Mouse (Mus musculus) brain, adult 2 months (tissue): Measurements from ENCODE around the gene Cdh22.

Experiments used
- DNase-seq: peaks from one replicate; pipeline ENCODE4 v3.0.0; 2011; ENCODE audit warnings: low read depth, low spot score

The Cdh22 gene

DNA sequence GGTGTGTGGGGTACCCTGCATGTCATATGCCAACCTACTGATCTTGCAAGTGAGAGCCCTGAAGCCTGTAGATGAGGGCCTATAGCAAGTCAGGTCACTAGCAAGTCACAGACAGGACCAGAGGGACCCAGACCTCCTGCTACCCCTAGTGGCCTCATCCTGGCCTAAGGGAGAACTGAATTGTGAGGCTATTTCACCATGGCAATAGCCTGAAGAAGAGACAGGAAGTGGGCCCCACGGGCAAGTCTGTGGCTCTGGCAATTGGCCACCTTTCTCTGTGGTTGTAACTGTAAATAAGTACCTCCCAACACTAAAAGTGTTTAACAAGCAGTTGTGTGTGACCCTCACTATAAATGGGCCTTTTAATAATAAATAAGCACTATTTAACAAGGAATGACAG is 16.2 kb upstream of the Cdh22 start:
- no peak for DNase-seq

- DNase-seq: no peak
Measured at GRCm38 (mm10) chr2:165248967-165249366, 14.3 kb upstream of the Cdh22 start.

DNA sequence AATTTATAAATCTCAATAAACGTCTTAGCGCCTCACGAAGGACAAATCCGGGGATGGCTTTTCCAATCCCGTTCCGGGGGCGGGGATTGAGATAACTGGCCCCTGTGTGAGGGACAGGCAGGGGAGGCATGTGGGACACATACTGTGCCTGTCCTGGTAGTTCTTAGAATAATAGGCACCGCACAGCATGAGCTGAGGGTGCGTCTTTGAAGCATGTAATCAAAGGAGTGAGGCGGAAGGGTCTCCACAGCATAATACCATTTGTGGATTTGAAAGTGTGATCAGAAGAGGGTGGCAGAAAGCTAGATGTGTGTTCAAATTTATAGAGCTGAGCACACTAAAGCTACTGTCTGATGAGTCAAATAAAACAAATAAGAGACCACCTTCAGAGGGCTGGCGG is 11.7 kb upstream of the Cdh22 start:
- DNase-seq: no peak

- peak; percentile 84 for DNase-seq
Measured at GRCm38 (mm10) chr2:165243122-165243720, 8.6 kb upstream of the Cdh22 start.

- DNase-seq: peak; percentile 72
Measured at GRCm38 (mm10) chr2:165242575-165242974, 7.9 kb upstream of the Cdh22 start.

DNA sequence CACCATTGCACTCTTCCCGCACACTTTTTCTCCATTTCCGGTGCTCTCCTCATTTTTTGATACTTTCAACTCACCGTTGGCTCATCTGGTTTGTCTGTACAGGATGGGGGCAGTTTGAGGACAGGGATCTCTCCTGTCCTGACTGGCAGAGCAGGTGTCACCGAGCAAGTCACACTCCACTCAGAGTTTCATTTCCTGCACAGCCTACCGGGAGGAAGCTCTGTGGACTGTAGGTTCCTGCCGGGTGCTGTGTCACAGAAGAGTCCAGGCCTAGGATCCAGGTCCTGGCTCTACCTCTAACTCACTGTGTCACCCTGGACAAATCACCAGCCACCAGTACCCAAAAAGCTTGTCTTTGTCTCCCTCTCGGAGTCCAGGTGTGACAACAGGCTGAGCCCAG is 7.1 kb upstream of the Cdh22 start:
- DNase-seq: no peak

GRCm38 (mm10) chr2:165240371-165240770 is 5.7 kb upstream of the Cdh22 start:
- peak; percentile 62 for DNase-seq

GRCm38 (mm10) chr2:165239533-165240144 is 5.0 kb upstream of the Cdh22 start:
- DNase-seq: peak; percentile 53

DNA sequence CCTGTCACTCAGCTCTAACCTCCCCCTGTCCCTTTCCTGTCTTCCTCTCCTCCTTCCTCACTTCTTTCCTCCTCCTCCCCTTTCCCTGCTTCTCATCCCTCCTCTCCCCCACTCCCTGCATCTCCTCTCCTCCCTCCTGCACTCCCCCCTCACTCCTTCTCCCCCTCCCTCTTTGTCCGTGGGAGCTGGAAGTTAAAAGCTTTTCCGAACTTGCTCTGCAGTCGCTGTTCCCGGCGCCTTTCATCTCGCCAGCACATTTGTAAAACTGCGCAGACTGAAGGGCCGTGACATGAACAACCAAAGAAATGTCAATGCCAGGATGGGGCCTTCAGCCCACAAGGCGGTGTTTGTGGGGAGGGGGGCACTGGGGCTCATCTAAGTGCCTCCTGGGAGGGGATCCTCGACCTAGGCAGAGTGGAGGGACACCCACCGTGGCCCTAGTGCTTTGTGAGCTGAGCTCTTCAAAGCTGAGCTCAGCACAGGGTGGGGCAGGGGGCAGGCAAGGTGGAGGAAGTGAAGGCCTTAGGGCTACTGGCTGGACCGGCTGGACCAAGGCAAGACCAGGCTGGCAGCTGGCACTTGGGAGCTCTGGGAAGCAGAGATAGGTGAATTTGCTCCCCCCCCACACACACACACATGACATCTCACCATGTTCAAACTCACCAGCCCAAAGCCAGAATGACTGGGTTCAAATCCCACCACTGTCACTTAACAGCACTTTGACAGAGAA is 3.9 kb upstream of the Cdh22 start:
- DNase-seq: peak; percentile 52

- DNase-seq: no peak
Measured at GRCm38 (mm10) chr2:165234291-165234612, 401 bp downstream of the Cdh22 start.

- peak; percentile 74 for DNase-seq
Measured at GRCm38 (mm10) chr2:165233491-165234290, 962 bp downstream of the Cdh22 start.

GRCm38 (mm10) chr2:165229050-165229449 is 5.6 kb downstream of the Cdh22 start:
- no peak for DNase-seq

GRCm38 (mm10) chr2:165223837-165224236 is 10.8 kb downstream of the Cdh22 start:
- peak; percentile 78 for DNase-seq

- DNase-seq: peak; percentile 48
Measured at GRCm38 (mm10) chr2:165221952-165222351, 12.7 kb downstream of the Cdh22 start.

DNA sequence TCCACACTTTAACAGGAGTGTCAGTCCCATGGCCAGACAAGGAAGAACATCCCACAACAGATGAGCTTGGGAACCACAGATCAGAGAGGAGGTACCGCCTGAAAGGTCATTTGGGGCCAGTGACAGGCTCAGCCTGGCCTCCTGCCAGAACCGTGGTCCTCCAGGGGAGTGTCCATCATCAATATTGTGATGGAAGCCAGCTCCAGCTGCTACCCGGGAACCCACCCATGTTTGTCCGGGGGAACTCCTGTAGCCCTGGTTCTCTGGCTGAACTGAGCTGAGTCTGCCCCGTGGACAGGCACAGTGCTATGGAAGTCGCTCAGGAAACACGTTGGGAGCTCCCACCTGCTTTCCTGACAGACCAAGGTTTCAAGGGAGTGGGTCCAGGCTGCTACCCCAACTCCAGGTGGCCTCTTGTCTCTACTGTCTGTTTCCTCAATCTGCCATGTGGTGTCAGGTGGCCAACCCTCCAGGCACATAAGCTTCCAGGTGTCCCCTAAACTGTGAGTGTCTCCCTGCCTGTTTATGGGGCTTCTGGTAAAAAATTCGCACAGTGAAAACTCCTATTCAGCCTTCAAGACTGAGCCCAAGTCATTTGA is 14.2 kb downstream of the Cdh22 start:
- peak; percentile 53 for DNase-seq

GRCm38 (mm10) chr2:165218954-165219353 is 15.7 kb downstream of the Cdh22 start:
- DNase-seq: peak; percentile 60

GRCm38 (mm10) chr2:165217361-165218149 is 17.1 kb downstream of the Cdh22 start:
- peak; percentile 70 for DNase-seq

GRCm38 (mm10) chr2:165215103-165215951 is 19.3 kb downstream of the Cdh22 start:
- DNase-seq: peak; percentile 71

DNA sequence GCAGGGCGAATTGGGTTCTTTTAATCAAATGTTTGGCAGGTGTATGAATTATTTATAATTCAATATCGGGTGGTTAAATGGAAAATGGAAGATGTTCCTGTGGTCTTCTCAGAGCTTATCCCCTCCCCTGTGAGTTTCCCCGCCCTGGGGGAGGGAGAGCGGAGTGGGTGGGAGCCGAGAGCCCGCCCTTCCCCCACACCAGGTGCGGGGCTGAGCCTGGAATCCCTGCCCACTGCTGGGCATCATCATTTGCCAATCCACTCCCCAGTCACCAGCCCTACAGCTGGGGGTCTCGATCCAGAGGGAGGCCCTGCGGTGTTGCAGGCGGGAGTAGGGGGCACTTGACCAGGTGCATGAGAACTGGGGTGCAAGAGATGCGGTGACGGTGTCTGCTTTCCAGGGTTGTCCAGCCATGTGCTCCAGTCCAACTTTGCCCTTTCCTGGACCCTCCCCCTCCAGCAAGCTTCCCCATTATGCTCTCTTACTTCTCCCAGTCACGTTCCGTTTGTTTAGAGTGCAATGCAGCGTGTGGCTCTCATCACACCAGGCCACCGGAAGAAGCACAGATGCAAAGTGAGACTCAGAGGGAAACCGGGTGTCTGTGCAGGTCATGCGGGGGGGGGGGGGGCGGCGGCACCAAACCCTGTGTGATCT is 23.1 kb downstream of the Cdh22 start:
- DNase-seq: no peak

DNA sequence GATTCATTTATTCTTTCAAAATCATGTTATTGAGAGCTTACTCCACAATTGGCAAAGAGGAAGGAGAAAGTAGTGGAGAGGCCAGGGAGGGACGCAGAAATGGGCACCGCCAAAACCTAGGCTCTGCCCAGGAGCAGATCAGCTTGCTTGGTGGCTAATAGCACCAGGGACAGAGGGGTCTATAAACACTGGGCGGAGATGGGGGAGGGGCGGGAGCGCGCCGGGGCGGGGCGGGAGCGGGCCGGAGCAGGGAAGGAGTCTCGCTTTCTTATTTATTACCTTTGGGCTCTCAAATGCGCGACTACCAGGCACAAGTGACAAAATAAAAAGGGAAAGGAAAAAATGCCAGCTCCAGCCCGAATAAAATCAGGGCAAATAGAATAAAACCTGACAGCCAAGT is 23.7 kb downstream of the Cdh22 start:
- no peak for DNase-seq
